Mouse (Mus musculus) fat pad, adult 2 months (tissue): Measurements from ENCODE around the gene Acvr1c.

Experiments
- DNase-seq: peaks from one replicate; pipeline ENCODE4 v3.0.0-alpha.2; 2011; ENCODE audit warnings: low read depth, low spot score; ENCODE audit errors: extremely low read depth

Gene Acvr1c

DNA sequence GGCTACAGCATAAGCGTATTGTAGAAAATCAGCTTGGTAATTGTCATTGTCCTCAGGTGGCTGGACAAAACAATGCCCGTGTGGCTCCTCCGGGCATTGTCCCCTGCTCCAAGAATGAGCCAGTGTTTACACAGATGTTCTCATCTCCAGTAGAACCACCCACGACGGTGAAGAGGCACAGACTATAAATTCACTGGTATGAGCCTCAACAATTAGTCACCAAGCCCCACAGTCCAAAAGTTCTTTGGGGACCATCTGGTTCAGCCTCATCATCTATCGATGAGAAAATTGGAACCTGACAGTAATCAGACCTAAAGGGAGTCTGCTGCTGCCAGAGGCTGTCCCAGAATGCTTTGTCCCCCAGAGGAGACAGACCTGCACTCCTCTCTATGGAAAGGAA, 68.4 kb downstream of the Acvr1c start:
- DNase-seq = no peak

- no peak for DNase-seq
These were observed 75.3 kb downstream of the Acvr1c start for GRCm38 (mm10) chr2:58282259-58282910.

DNA sequence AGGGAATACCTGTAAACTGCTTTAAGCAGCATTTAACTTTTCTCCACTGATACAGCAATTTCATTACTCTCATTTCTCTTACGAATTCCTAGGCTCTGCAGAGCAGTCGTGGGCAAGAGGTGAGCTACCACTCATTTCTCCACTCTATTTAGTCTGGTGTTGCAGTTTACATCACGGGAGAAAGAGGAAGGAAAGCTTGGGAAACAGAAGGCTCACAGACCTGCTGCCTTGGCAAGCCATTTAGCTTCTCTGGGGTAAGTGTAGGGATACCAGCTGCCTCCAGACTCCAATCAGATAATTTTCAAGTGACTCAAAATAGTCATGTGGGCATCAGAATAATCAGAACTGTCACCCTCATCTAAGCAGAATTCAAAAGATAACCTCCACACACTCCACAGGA, 76.6 kb downstream of the Acvr1c start:
- DNase-seq = no peak

GRCm38 (mm10) chr2:58279163-58279562, 78.5 kb downstream of the Acvr1c start:
- no peak for DNase-seq

- no peak for DNase-seq
These were observed 81.2 kb downstream of the Acvr1c start for GRCm38 (mm10) chr2:58276454-58276853.

DNA sequence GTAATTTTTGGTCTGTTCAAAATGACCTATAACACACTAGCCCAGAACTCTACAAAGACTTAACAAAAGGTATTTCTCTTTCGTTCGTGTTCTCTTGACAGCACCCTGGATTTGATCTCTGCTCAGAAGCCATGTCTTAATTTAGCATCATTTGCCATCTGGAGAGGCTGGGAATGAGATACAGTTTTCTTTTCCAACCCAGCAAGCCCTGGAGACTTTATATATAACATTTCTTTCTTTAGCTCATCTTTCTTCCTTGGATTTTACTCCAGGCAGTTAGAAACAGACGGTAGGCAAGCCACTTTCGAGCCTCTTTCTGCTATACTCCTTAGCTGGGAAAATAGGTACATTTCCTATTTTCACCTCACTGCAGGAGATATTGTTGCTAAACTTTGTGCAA, 117.1 kb downstream of the Acvr1c start:
- no peak for DNase-seq

GRCm38 (mm10) chr2:58237487-58237886, 120.2 kb downstream of the Acvr1c start:
- DNase-seq = no peak
